Mouse (Mus musculus): ENCODE data around the gene Wwc2. TPM values are rescaled to one million over a fixed set of nuclear protein-coding genes. Genes with fewer than 3 reads are reported as not detected.
"Not testable (repeated sequence)": the region's sequence is repeated elsewhere in the genome, so short reads cannot be mapped to it uniquely, and the experiment has no call there.

Wwc2 gene
- total RNA-seq, 2 experiments from 2014 or later: 23.0 to 24.4 TPM

DNA sequence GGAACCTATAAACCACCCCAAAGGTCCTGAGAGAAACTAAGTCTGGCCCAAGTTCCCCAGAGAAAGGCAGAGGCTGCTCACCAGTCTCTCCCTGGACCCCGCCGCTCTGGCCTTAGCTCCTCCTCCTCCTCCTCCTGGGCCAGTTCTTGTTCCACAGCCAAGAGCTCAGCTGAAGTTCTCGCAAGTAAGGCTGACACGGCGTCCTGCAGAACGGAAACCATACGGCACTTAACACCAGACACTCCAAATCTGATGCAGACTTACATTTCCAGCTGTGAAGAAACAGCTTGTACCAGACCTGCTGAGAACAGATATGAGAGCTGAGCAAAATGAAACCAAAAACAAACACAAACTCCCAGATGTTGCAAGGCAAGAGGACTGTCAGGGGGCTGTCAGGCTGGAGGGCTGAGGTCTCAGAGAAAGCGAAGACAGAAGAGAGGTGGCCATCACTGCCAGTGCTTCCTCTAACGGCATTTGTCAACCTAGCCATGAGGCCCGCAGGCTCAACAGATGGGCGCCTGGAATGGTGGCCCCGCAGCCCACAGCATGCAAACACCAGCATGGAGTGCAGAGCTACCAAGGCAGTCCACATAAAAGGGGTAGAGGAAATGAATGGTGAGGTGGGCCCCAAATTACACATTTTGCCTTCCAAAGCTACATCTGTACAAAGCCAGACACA is 138.8 kb downstream of the Wwc2 start:
- peak; percentile 43 for DNase-seq

DNA sequence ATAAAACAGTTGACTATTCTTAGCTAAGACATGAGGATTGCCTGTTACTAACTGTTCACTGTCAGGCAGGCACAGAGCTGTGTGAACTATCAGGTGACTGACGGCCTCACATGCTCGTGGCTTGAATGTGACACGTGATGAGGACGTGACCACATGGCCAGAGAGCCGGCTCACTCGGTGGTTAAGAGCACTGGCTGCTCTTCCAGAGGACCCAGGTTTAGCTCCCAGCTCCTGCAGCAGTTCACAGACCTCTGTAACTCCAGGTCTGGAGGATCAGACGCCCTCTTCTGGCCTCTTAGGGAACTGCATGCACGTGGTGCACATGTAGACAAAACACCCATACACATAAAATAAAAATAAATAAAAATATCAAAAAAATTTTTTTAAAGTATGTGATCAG is 140.9 kb downstream of the Wwc2 start:
- DNase-seq: no peak

DNA sequence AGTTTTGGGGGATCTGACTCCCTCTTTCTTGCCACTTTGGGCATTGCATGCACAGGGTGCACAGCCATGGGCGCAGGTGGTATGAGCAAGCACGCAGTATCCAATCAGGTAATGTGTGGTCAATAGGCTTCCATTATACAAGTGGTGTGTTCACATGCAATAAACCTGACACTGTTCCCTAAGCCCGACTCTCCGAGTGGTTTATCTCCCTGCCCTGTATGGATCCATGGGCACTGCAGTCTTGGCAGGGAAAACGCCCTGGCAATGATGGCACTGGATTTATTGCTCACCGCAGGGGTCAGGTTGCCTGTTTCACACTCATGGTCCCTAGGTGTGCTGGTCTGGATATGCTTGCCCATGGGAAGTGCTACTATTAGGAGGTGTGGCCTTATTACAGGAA is 142.8 kb downstream of the Wwc2 start:
- no peak for DNase-seq

DNA sequence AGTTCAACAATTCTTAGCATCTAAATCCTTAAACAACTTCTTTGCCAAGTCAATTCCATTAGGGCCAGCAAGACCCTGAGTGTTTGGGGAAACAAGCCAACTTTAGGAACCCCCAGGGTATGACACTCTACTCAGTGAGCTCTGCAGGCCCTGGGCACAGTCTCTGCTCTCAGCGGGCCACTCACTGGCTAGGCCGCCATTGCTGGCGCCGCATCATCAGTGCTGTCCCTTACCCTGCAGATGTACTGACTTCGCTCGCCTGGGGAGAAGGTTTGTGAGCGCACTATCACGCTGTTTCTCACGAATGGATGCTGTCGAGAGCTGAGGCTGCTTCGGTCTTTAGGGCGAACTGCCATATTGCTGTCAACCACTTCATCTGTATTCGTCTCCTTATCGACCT is 143.6 kb downstream of the Wwc2 start:
- DNase-seq: no peak

DNA sequence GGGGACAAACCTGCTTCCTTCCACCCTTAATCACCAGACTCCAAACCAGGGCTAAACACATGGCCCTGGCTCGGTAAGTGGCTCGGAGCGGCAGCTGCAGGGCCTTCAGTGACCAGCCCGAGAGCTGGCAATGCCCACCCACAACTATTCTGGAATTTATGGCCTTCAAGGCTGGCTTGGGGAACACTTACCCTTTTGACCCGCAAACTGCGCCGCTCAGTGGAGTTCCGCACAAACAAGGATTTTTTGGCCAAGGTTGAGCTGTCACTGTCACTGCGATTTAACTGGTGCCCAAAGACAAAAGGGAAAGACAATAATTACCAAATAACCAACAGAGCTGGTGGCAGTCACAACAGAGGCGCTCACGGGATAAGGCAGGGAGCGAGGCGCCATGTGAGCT is 144.8 kb downstream of the Wwc2 start:
- DNase-seq: peak; percentile 55

DNA sequence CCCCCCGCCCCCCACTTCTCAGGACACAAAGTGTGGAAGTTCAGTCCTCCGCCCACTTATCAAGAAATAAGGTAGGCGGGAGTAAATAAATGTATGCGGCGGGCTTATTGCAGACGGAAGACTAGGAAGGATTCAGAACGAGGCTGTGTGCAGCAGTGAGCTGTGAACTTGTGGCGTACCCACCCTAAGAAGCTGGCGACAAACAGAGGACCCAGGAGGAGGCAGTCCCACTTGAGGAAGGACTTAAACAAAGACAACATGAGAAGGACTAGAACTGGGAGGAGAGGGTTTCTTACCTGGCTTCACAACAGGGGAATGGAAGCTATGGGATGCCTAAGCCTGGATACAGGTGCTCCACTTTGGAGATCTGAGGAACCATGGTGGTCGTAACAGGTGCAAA is 147.1 kb downstream of the Wwc2 start:
- DNase-seq: no peak

DNA sequence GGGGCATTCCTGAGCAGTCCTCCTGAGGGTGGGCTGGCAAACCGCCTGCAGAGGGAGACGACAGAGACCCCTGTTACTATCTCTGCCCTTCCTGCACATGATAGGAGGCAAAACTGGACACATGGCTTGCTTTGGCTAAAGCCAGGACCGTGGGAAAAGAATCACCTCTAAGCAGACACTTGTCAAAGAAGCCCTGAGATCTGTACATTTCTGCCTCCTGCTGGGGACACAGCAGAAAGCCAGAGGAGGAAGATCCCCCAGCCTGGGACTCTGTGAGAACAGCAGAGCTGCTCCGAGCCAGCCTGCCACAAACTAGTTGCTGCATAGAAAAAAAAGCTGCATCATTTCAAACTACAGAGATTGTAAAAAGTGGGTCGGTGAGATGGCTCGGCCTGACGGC is 147.7 kb downstream of the Wwc2 start:
- DNase-seq: no peak

DNA sequence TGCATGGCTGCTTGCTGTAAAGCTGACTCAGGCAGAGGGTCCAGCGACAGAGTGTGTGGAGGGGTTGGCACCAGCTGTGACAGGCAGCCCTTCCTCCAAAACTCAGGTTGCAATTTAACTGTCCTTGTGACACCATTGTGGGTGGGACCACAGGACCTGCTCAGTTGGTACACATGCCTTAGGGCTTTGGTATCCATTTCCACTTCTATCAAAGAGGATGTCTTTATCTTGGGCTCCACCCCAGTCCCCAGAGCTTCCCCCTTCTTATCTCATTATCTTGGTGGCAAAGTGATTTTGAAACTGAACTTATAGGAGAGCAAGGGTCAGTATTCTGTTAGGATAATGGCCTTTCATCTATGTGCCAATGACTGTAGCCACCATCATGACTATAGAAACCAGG is 156.8 kb downstream of the Wwc2 start:
- DNase-seq: no peak

DNA sequence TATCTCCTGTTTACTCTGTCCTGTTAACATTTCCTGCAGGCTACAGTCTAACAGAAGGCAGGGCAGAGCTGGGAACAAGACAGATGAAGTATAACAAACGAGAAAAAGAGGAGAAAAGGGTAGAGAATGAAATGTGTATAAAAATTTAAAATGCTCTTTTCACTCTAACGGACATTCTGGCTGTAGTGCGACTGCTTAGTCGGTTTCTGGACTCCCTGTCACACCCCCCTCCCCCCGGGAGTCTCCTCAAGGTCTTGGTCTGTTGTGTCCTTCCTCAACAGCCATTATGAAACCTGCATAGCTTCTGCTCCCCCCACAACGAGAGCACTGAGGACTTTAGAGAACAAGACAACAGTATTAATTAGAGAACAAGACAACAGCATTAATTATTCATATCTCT is 158.1 kb downstream of the Wwc2 start:
- peak; percentile 73 for DNase-seq

DNA sequence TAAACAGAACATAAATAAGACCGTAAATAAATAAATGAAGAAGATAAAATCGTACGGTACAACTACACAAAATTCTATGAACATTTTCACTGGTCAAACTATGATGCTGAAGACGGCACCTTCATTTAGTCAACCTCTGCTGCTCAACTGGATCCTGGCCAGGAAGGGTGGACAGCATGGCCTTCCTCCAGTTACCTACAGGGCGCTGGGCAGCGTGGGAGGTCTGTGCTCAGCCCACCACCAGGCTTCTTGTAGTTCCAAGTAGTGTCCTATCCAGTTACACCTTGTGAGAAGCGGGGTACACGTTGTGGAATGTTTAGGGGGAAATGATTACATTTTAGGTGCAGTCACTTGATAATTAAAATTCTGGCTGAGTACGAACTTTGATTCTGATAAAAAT is 163.8 kb downstream of the Wwc2 start:
- DNase-seq: no peak

DNA sequence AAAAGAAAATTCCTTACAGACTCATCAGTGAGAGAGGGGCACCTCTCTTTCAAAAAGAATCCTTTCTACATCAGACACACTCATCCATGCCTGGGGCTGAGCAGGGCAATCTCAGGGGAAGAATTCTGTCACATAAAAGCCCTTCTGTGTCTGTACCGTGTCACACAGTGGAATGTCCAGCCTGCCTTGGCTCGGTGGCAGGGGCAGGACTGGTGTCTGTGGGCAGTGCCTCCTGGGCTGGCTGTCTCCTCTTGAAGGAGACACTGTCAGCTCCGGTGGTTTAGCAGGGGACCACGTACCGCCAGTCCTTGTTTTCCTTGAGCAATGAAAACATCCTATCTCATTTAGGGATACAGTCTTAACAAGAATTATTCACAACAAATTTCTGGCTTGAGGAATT is 165.1 kb downstream of the Wwc2 start:
- no peak for DNase-seq

DNA sequence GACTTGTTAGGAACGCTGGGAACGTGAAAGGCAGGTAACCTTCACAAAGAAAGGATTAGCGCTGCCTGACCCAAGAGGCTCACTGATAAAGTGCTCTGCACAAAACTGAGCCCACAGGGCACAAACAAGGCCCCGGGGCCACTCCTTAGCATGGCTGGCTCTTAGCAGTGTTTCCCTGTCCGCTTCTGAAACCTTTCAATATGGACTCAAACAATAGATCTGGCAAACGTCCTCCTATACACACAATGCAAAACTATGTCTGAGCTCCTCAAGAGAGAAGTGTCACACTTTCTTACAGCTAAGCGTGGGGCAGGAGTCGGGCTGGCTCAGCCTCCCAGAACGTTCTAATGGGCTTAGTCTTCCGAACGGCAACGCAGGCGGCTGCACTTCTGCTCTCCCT is 166.5 kb downstream of the Wwc2 start, which contains the start of gene Cldn22:
Cldn22 (plus strand) TSS at position 301 of the 400 bp plus-strand sequence.
- no peak for DNase-seq

DNA sequence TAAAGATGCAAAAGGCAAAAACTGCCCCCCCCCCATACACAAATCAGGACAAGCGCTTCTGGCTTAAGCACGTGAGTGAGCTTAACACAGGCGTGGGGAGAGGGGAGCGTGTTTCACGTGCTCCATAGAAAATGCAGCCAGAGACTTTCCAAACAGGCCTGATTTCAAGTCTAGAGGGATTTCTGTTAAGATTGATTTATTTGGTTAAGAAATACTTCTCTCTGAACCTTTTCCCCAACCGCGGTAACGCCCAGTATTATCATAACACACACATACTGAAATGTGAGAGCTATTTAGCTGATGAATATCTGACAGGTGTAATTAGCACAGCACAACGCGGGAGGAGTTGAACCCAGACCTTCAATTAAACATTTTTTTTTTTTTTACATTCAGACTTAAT is 166.9 kb downstream of the Wwc2 start:
- no peak for DNase-seq

DNA sequence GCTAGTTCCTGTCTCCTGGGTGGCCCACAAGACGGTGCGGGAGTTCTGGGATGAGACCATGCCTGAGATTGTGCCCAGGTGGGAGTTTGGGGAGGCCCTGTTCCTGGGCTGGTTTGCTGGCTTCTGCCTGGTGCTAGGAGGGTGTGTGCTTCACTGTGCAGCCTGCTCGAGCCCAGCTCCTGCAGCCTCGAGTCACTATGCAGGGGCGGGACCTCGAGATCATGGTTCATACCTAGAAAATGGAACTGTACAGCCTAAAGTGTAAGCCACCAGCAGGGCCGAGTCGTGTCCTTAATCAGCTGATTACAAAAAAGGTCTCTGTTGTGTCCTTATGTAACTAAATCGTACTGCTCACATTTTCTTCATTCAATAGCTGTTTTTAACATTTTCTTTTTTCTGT is 168.2 kb downstream of the Wwc2 start:
- DNase-seq: not testable (repeated sequence)

DNA sequence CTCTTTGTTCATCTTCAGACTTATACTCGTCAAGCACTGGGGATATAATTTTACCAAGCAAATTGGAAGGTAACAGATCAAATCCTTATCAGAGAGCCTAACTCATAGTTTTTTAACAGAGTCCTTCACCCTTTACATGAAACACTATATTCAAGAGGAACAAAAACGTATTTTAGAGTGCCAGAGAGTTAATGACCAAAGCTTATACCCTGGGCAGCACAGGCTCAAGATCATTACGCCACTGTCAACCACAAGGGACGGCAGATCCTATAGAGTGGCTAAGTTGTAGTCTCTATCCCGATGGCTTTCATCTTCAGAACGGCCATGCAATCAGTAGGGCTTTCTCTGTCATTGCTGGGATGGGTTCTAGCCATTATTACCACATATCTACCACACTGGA is 168.9 kb downstream of the Wwc2 start, which contains the start of gene Cldn24:
Cldn24 (plus strand) TSS at position 301 of the 400 bp plus-strand sequence.
- no peak for DNase-seq

DNA sequence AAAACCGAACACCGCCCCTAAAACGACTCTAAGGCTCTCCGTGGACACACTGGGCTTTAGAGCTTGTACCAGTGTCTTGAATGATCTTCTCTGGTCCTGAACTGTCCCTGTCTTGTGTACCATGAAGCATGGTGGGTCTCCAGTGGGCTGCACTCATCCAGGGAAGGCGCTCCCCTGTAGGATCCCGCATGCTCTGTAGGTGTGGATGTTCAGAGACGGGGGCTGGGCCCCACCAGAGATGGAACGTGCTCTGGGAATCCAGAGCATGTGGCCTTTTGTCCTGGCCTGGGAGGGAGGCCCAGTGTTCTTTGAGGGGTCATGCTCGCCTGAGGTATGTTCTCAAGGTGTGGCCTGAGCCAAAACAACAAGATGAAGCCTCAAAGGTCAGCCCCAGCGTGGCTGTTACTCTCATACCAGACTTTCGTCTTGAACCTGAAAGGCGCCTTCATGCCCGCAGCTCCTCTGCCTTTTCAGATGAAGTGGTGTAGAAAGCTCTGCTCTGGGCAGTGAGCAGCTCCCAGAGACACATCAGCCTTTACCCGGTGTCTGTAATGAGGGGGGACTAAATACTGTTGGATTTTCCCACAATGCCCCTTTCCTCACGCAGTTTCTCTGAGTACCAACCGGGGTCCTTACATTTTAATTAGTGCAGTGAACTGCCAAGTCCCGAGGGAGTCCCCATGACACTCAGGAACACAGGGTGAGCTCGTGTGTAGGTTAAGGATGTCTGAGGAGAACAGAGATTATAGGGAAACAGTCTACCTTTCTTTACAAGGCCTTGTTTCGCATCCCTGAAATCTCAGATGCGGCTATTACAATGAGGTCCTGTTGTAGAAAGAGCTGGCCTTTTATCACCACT is 169.6 kb downstream of the Wwc2 start:
- DNase-seq: no peak

DNA sequence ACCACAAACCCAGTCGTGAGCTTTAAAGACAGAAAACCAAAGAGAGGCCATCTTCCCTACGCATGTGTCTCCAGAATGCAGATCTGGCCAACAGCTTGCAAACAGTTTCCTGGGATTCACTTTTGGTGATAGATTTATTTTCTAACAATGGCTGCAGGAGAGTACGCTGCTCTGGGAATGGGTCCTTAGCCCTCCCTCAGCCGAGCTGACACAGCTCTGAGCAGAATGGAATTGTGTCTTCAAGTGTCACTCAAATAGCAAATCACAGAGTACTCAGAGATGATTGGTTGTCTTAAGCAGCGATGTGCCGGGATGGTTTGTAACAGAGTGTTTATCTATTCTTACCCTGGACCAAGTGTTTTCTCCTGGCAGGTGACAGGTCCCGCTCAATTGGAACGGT is 171.7 kb downstream of the Wwc2 start:
- DNase-seq: no peak

DNA sequence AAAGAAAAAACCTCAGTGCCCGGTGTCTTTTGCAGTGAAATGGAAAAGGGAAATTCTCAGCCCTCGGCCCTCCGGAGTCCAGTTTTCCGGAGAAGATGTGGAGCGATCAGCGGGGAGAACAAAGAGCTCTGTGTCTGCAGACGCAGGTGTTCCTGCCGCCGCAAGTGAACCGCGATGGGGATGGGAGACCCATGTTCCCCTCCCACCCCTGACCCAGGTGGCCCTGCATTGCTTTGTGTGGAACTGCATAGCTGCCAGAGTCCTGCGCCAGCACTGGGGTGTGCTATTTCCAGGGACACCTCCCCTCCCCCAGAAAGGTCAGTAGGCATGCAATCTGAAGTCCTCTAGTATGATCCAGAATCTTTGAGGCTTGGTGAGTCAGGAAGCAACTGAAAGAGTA is 179.5 kb downstream of the Wwc2 start:
- no peak for DNase-seq

DNA sequence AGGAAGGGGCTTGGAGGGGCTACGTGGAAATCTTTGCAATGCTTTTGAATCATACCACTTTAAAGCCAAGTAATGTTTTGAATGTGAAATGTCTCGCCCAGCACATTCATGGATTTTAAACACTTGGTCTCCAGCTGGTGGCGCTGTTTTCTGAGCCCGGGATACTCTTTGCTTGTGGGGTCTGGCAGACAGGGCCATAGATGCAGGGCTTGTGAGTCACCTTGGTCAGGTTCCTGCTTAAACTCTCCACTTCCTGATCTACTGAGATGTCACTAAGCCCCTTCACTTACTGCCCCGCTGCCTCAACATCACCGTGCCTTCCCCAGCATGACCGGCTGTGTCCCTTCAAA is 180.1 kb downstream of the Wwc2 start:
- no peak for DNase-seq

DNA sequence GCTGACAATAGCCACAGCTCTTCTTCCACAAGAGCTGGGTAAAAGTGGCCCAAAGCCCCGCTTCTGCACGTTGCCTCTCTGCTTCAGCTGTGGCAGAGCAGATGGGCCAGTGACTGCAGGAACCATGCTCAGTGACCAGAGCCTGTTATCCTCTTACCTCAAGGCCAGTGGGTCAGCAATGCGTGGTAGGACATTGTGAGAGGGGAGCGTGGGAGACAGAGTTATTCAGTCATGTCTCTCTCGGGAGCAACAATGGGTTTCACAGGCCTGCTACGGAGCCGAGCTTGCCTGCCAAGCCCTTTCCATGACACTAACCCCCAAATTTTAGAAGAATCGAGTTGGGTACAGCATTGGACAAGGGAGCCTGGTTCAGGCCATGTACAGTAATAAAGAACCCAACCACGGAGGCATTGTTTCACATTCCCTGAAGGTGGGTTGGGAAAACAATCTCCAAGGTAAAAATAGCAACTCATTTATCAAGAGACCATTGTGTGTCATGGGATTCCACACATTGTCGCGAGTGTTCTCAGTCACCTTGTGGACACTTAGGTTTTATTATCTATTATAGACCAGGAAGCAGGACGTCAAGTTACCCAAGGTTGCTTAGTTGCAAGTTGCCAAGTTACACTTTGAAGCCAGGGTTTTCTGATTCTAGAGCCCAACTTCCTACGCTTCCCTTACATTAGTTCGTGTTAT is 180.6 kb downstream of the Wwc2 start:
- no peak for DNase-seq

DNA sequence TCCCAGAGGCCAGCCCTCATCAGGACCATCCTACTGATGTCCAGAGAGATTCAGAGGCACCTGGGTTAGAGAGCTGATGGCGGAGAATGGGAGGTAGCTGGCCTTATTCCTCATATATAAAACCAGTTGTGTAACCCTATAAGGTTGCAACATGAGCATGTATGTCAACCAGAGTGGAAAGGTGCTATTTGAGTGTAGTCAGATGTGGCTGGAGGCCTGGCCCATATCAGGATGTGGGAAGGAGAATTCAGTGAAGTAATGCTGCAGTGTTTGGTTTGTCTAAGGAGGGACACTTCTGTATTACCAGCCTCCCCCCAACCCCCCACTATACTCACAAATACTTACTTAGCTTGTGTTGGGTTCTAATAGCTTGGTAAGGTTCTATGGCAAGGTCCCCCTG is 186.5 kb downstream of the Wwc2 start:
- DNase-seq: no peak

DNA sequence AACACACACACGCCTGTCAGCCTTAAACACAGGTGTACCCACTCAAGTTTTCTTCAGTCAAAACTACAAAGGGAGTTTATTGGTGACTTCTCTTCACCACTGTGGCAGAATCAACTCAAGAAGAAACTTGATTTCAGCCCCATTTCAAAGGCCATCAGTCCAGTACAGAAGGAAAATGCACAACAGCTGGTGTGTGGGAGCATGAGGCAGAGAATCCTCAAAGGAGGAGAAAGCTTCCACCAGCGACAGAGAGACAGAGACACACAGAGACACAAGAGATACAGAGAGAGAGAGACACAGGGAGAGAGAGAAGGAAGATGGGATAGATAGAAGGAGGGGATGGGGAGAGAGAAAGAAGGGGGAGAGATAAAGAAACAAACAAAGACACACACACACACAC is 188.4 kb downstream of the Wwc2 start:
- DNase-seq: no peak

DNA sequence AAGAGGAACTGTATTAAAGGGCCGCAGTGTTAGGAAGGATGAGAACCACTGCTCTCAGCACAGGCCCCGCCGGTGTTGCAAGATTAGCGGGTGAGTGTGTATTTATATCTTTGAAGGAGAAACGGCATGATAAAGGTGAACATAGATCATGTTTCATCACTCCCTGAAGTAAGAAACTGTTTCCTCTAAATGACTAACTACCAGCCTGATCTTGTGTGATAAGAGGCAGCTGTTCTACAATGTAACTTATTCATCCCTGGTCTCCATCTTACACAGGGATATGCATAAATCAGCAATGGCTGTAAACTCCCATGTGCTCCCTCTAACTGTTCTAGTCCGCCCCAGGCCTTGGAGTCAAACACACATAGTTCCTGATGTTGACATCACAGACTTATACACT is 191.3 kb downstream of the Wwc2 start:
- DNase-seq: no peak

All from adrenal gland, postnatal 10 days (tissue).